Mouse (Mus musculus): Measurements from ENCODE around the gene Txlnb. TPM values are rescaled to one million over a fixed set of nuclear protein-coding genes. Genes with fewer than 3 reads are reported as not detected.

Gene Txlnb
- 0.16 and 21.9 TPM in 2 replicates for polyA plus RNA-seq (2012; rRNA removed; ENCODE audit: low replicate concordance)

GRCm38 (mm10) chr10:17795767-17796631, at the start of gene Txlnb:
Gene Txlnb (plus strand): TSS chr10:17796226.

Other genes with a start within 250 kb of the Txlnb start
- 26.3 and 60.6 TPM in 2 replicates for gene Cited2, start 73.0 kb upstream of the Txlnb start, polyA plus RNA-seq (2012; rRNA removed; ENCODE audit: low replicate concordance)
- 17.8 and 19.5 TPM in 2 replicates for gene Heca, start 151.8 kb downstream of the Txlnb start, polyA plus RNA-seq (2012; rRNA removed; ENCODE audit: low replicate concordance)
- 3.3 and 5.9 TPM in 2 replicates for gene Abracl, start 227.1 kb downstream of the Txlnb start, polyA plus RNA-seq (2012; rRNA removed; ENCODE audit: low replicate concordance)

All from mammary gland, adult 2 months (tissue).